Mouse (Mus musculus): ENCODE measurements around the gene Ldhd. TPM values are rescaled to one million over a fixed set of nuclear protein-coding genes. Genes with fewer than 3 reads are reported as not detected.

The Ldhd gene
- polyA plus RNA-seq, 1 experiment from 2014 or later = 0.44 TPM

- Histone ChIP-seq H3K9ac (no peak overlapping the region), H3K9me3 (no peaks in the 10 kb centered on the region), H3K36me3 (peaks cover 35% of the 10 kb centered on the region), H3K4me3 (no peak overlapping the region), H3K4me1 (0 out of 2 replicates have a peak, but pooled peaks cover 2% of the 10 kb centered on the region), H3K27me3 (no peaks in the 10 kb centered on the region), H3K4me2 (no peak overlapping the region), H3K27ac (no peak overlapping the region)
- 88% methylated on average over 5 of the region's 5 CpGs for WGBS
- no peak for ATAC-seq (ENCODE audit: insufficient number of reproducible peaks, insufficient read depth, low FRiP score, low TSS enrichment, low read depth)
Measured at GRCm38 (mm10) chr8:111613181-111613580, 17.0 kb downstream of the Ldhd start.

DNA sequence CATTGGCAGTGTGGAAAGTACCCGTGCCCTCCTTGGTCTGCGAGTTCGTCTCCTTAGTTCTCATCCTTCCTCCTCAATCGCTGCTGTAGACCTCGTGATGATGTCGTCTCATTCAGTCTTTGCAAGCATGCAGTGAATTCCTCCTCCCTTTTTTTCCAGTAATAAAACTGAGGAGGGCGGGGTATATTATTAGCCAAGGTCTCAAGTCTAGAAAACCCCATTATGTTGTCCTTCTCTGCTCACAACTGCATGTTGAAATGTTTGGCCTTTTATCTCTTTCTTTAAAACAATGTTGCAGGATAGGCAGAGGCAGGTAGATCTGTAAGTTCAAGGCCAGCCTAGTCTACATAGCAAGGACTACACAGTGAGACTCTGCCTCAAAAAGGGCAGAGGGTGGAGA is 22.8 kb downstream of the Ldhd start:
- WGBS = 90% methylated on average over 7 of the region's 7 CpGs
- no peak for ATAC-seq (ENCODE audit: insufficient number of reproducible peaks, insufficient read depth, low FRiP score, low TSS enrichment, low read depth)

DNA sequence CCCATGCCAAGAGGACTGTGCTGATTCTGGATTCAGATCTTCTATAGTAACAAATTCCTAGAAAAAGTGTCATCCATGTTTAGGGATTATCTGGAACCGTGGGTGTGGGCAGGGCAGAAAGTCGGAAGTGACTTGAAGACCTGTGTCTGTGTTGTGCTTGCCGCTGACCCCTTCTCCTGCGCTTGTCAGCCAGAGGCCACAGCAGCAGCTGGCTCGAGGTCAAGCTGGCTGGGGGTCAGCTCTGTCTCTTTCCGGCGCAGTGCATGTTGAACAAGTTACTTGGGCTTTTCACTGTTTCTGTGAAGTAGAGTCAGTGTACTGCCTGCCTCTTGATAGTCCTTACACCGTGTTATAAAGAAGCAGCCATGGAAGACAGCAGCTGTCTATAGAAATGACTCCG is 23.2 kb downstream of the Ldhd start:
- no peaks in the 10 kb centered on the region for H3K4me1 ChIP-seq
- 86% methylated on average over 9 of the region's 9 CpGs for WGBS
- H3K27ac ChIP-seq = no peak overlapping the region
- H3K9ac ChIP-seq = no peak overlapping the region
- peaks cover 24% of the 10 kb centered on the region for H3K36me3 ChIP-seq
- ATAC-seq (ENCODE audit: insufficient number of reproducible peaks, insufficient read depth, low FRiP score, low TSS enrichment, low read depth) = no peak
- no peak overlapping the region for H3K4me3 ChIP-seq
- H3K4me2 ChIP-seq = no peak overlapping the region
- no peaks in the 10 kb centered on the region for H3K9me3 ChIP-seq
- no peaks in the 10 kb centered on the region for H3K27me3 ChIP-seq

More for the DNA sequence above, 22.8 kb downstream of the Ldhd start:
- Histone ChIP-seq H3K36me3 (peaks cover 29% of the 10 kb centered on the region), H3K4me3 (no peak overlapping the region), H3K9ac (no peak overlapping the region), H3K4me2 (no peak overlapping the region), H3K9me3 (no peaks in the 10 kb centered on the region), H3K27ac (no peak overlapping the region), H3K27me3 (no peaks in the 10 kb centered on the region), H3K4me1 (no peaks in the 10 kb centered on the region)

- H3K4me1 ChIP-seq = no peaks in the 10 kb centered on the region
- H3K9me3 ChIP-seq = no peaks in the 10 kb centered on the region
- 87% methylated on average over 2 of the region's 2 CpGs for WGBS
- ATAC-seq (ENCODE audit: insufficient number of reproducible peaks, insufficient read depth, low FRiP score, low TSS enrichment, low read depth) = no peak
- no peak overlapping the region for H3K4me3 ChIP-seq
- no peaks in the 10 kb centered on the region for H3K27me3 ChIP-seq
- no peak overlapping the region for H3K4me2 ChIP-seq
- H3K27ac ChIP-seq = no peak overlapping the region
- H3K36me3 ChIP-seq = peaks cover 14% of the 10 kb centered on the region; the same call in 1 of the 2 replicates
- no peak overlapping the region for H3K9ac ChIP-seq
Measured at GRCm38 (mm10) chr8:111604986-111605385, 25.2 kb downstream of the Ldhd start.

GRCm38 (mm10) chr8:111602050-111602449 is 28.1 kb downstream of the Ldhd start:
- H3K9ac ChIP-seq = no peak overlapping the region

DNA sequence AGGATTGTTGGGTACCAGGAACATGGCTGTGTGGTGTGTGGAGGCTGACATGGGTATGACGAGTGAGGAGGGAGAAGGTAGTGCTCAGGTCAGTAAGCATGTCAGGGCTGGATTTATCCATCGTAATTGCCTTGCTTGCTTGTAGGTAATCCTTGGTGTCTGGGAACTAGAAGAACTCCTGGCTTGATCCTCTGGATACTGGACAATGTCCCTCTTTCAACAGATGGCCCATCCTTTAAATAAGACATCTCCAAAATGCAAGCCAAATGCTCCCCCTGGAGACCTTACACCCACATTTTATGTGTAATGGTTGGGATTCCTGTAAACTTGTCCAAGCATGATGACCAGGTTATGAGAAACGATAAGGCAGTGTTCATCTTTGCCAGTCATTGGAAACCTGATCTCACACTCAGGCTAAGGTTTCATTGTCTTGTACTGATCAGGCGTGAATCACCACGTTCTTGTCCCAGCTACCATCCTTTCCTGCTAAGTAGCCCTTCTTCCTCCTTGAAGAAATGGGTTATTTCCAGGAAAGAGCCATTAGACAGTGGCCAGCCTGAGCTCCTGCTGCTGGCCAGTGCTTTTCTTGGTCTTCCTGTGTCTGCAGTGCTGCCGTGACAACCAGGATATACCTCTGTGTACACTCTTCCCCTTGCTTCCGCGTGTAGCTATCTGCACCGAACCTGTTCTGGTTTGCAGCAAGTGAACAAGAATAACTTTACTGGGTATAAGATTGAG is 30.3 kb downstream of the Ldhd start:
- 76% methylated on average over 9 of the region's 9 CpGs for WGBS
- no peaks in the 10 kb centered on the region for H3K27me3 ChIP-seq
- H3K4me1 ChIP-seq = peaks cover 28% of the 10 kb centered on the region
- H3K9ac ChIP-seq = no peak overlapping the region
- no peak overlapping the region for H3K4me2 ChIP-seq
- H3K4me3 ChIP-seq = no peak overlapping the region
- H3K9me3 ChIP-seq = no peaks in the 10 kb centered on the region
- peaks cover 3% of the 10 kb centered on the region; the same call in 1 of the 2 replicates for H3K36me3 ChIP-seq
- 0 out of 2 replicates have a peak, but pooled peaks have one; percentile 20 for ATAC-seq (ENCODE audit: insufficient number of reproducible peaks, insufficient read depth, low FRiP score, low TSS enrichment, low read depth)
- H3K27ac ChIP-seq = no peak overlapping the region

More at GRCm38 (mm10) chr8:111602050-111602449, 28.1 kb downstream of the Ldhd start:
- Histone ChIP-seq H3K9me3 (no peaks in the 10 kb centered on the region), H3K4me2 (no peak overlapping the region), H3K27ac (no peak overlapping the region), H3K4me3 (no peak overlapping the region), H3K4me1 (peaks cover 7% of the 10 kb centered on the region), H3K36me3 (peaks cover 7% of the 10 kb centered on the region; the same call in 1 of the 2 replicates), H3K27me3 (no peaks in the 10 kb centered on the region)
- ATAC-seq (ENCODE audit: insufficient number of reproducible peaks, insufficient read depth, low FRiP score, low TSS enrichment, low read depth) = no peak
- WGBS = 97% methylated on average over 4 of the region's 4 CpGs

DNA sequence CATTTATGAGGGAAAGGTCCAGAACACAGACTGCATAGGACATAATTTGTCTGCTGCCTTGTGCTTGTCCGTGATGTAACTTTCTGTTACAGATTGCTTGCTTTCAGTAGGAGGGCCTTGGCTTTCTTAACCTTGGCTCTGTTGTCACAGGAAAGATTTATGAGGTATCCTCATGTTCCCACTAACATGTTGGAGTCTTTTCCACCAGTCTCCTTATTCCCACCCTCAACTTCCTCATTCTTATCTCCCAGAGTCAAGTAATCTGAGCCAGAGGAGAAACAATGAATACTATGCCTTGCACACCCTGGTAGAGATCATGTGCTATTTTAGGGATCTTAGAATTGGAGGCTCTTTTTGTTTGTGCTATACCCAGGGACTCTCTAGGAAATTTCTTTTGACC is 32.9 kb downstream of the Ldhd start:
- H3K27ac ChIP-seq = 0 out of 2 replicates have a peak overlapping the region, but pooled peaks have one; percentile 39
- 55% methylated on average over 1 of the region's 1 CpGs for WGBS
- no peak overlapping the region for H3K4me3 ChIP-seq
- H3K9me3 ChIP-seq = no peaks in the 10 kb centered on the region
- H3K27me3 ChIP-seq = no peaks in the 10 kb centered on the region
- peaks cover 49% of the 10 kb centered on the region for H3K4me1 ChIP-seq
- H3K4me2 ChIP-seq = no peak overlapping the region
- no peak overlapping the region for H3K9ac ChIP-seq
- ATAC-seq (ENCODE audit: insufficient number of reproducible peaks, insufficient read depth, low FRiP score, low TSS enrichment, low read depth) = no peak
- 0 out of 2 replicates have a peak, but pooled peaks cover 3% of the 10 kb centered on the region for H3K36me3 ChIP-seq

- Histone ChIP-seq H3K4me1 (peaks cover 56% of the 10 kb centered on the region), H3K9me3 (no peaks in the 10 kb centered on the region), H3K9ac (no peak overlapping the region), H3K36me3 (0 out of 2 replicates have a peak, but pooled peaks cover 3% of the 10 kb centered on the region), H3K27ac (peak overlapping the region; percentile 52; the same call in 1 of the 2 replicates), H3K4me3 (no peak overlapping the region), H3K27me3 (no peaks in the 10 kb centered on the region), H3K4me2 (no peak overlapping the region)
- 65% methylated on average over 3 of the region's 3 CpGs for WGBS
- ATAC-seq (ENCODE audit: insufficient number of reproducible peaks, insufficient read depth, low FRiP score, low TSS enrichment, low read depth) = no peak
Measured at GRCm38 (mm10) chr8:111596485-111596821, 33.7 kb downstream of the Ldhd start.

- ATAC-seq (ENCODE audit: insufficient number of reproducible peaks, insufficient read depth, low FRiP score, low TSS enrichment, low read depth) = peak; percentile 48; the same call in 1 of the 2 replicates
- Histone ChIP-seq H3K4me2 (peak overlapping the region; percentile 11; the same call in 1 of the 2 replicates), H3K4me3 (no peak overlapping the region), H3K36me3 (peaks cover 4% of the 10 kb centered on the region; the same call in 1 of the 2 replicates), H3K9me3 (no peaks in the 10 kb centered on the region), H3K27ac (peak overlapping the region; percentile 52), H3K27me3 (no peaks in the 10 kb centered on the region), H3K4me1 (peaks cover 56% of the 10 kb centered on the region), H3K9ac (no peak overlapping the region)
- WGBS = 77% methylated on average over 15 of the region's 15 CpGs
Measured at GRCm38 (mm10) chr8:111595712-111596484, 34.3 kb downstream of the Ldhd start.

- Histone ChIP-seq H3K36me3 (peaks cover 4% of the 10 kb centered on the region; the same call in 1 of the 2 replicates), H3K4me3 (no peak overlapping the region), H3K9me3 (no peaks in the 10 kb centered on the region), H3K9ac (no peak overlapping the region), H3K4me2 (no peak overlapping the region), H3K4me1 (peaks cover 56% of the 10 kb centered on the region), H3K27ac (peak overlapping the region; percentile 52; the same call in 1 of the 2 replicates), H3K27me3 (no peaks in the 10 kb centered on the region)
- no peak for ATAC-seq (ENCODE audit: insufficient number of reproducible peaks, insufficient read depth, low FRiP score, low TSS enrichment, low read depth)
- WGBS = 93% methylated on average over 2 of the region's 2 CpGs
Measured at GRCm38 (mm10) chr8:111594951-111595350, 35.2 kb downstream of the Ldhd start.

DNA sequence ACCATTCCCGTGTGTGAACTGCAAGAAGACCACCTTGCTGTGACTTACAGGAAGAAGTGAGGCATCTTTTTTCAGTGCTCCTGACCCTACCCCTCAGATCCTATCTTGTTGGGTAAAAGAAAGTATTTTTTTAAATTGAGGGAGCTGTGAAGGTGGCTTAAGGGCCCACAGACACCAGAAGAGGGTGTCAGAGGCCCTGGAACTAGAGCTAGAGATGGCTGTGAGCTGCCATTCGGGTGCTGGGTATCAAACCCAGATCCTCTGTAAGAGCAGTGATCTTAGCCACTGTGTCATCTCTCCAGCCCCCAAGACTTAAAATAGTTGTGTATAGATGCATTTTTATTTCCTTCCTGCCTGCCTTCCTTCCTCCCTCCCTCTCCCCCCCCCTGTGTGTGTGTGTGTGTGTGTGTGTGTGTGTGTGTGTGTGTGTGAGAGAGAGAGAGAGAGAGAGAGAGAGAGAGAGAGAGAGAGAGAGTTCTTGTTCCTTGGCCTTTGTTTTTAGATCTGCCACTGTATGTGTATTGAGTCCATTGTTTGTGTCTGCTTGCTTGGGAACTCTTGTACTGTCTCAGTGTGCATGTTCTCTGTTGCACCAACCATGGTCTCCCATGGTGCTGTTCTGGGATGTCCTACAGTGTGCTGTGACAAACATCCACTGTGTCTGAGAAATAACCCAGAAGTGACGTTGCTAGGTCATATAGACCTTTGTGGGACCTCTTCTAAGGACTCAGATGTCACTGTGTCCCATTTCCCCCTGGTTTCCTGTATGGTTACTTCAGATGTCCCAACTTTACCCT is 35.9 kb downstream of the Ldhd start:
- H3K4me3 ChIP-seq = no peak overlapping the region
- no peak for ATAC-seq (ENCODE audit: insufficient number of reproducible peaks, insufficient read depth, low FRiP score, low TSS enrichment, low read depth)
- no peak overlapping the region for H3K9ac ChIP-seq
- H3K4me1 ChIP-seq = peaks cover 56% of the 10 kb centered on the region
- H3K27me3 ChIP-seq = no peaks in the 10 kb centered on the region
- H3K4me2 ChIP-seq = no peak overlapping the region
- 83% methylated on average over 3 of the region's 3 CpGs for WGBS
- no peaks in the 10 kb centered on the region for H3K9me3 ChIP-seq
- H3K36me3 ChIP-seq = peaks cover 4% of the 10 kb centered on the region; the same call in 1 of the 2 replicates
- H3K27ac ChIP-seq = no peak overlapping the region; the same call in 1 of the 2 replicates

Measured in embryonic facial prominence, embryonic 13.5 days (tissue).